Mouse (Mus musculus): ENCODE results near the gene Gm10570.

The Gm10570 gene

GRCm38 (mm10) chr4:130308231-130309081 lies at the start of gene Gm10570, which contains the start of gene Fabp3:
TSS of gene Gm10570 (minus strand) at chr4:130308674.
TSS of gene Fabp3 (plus strand) at chr4:130308595.
- peak; percentile 68 for DNase-seq

GRCm38 (mm10) chr4:130357946-130358345 lies 49.5 kb upstream of the Gm10570 start:
- DNase-seq, result no peak

GRCm38 (mm10) chr4:130352588-130352987 lies 44.1 kb upstream of the Gm10570 start:
- no peak for DNase-seq

- DNase-seq, result no peak
Observed at GRCm38 (mm10) chr4:130350690-130351422, 42.4 kb upstream of the Gm10570 start.

- DNase-seq, result no peak
Observed at GRCm38 (mm10) chr4:130349666-130350065, 41.2 kb upstream of the Gm10570 start.

- DNase-seq, result peak; percentile 37
Observed at GRCm38 (mm10) chr4:130341691-130342090, 33.2 kb upstream of the Gm10570 start.

GRCm38 (mm10) chr4:130335867-130336266 lies 27.4 kb upstream of the Gm10570 start:
- no peak for DNase-seq

GRCm38 (mm10) chr4:130327366-130327765 lies 18.9 kb upstream of the Gm10570 start:
- peak; percentile 36 for DNase-seq

- DNase-seq, result no peak
Observed at GRCm38 (mm10) chr4:130325446-130325845, 17.0 kb upstream of the Gm10570 start.

GRCm38 (mm10) chr4:130323607-130324006 lies 15.1 kb upstream of the Gm10570 start:
- DNase-seq, result no peak

GRCm38 (mm10) chr4:130323165-130323564 lies 14.7 kb upstream of the Gm10570 start:
- DNase-seq, result no peak

GRCm38 (mm10) chr4:130322567-130322966 lies 14.1 kb upstream of the Gm10570 start:
- DNase-seq, result no peak

- no peak for DNase-seq
Observed at GRCm38 (mm10) chr4:130321640-130322039, 13.2 kb upstream of the Gm10570 start.

- no peak for DNase-seq
Observed at GRCm38 (mm10) chr4:130319564-130319963, 11.1 kb upstream of the Gm10570 start.

- DNase-seq, result peak; percentile 33
Observed at GRCm38 (mm10) chr4:130318122-130318521, 9.6 kb upstream of the Gm10570 start.

- no peak for DNase-seq
Observed at GRCm38 (mm10) chr4:130316691-130317090, 8.2 kb upstream of the Gm10570 start.

- DNase-seq, result peak; percentile 81
Observed at GRCm38 (mm10) chr4:130315771-130316527, 7.5 kb upstream of the Gm10570 start.

- no peak for DNase-seq
Observed at GRCm38 (mm10) chr4:130313552-130313951, 5.1 kb upstream of the Gm10570 start.

- DNase-seq, result no peak
Observed at GRCm38 (mm10) chr4:130312526-130312925, 4.1 kb upstream of the Gm10570 start.

GRCm38 (mm10) chr4:130309254-130309653 lies 780 bp upstream of the Gm10570 start:
- no peak for DNase-seq

GRCm38 (mm10) chr4:130307851-130308230 lies 633 bp downstream of the Gm10570 start:
- peak; percentile 87 for DNase-seq

GRCm38 (mm10) chr4:130306796-130307630 lies 1.5 kb downstream of the Gm10570 start:
- DNase-seq, result peak; percentile 69
